Mouse (Mus musculus) erythroblast, embryonic 14.5 days (primary cell): ENCODE data around the gene Teddm3.

Experiments used
- GATA1 ChIP-seq: IDR thresholded peaks from 2 replicates; pipeline ENCODE4 v1.6.1; 2012; ENCODE audit warnings: low read length, inconsistent platforms, mixed read lengths
- TAL1 ChIP-seq: IDR thresholded peaks from 3 replicates; pipeline ENCODE4 v1.6.1; 2012; ENCODE audit warnings: low read length, inconsistent platforms, mixed read lengths

DNA sequence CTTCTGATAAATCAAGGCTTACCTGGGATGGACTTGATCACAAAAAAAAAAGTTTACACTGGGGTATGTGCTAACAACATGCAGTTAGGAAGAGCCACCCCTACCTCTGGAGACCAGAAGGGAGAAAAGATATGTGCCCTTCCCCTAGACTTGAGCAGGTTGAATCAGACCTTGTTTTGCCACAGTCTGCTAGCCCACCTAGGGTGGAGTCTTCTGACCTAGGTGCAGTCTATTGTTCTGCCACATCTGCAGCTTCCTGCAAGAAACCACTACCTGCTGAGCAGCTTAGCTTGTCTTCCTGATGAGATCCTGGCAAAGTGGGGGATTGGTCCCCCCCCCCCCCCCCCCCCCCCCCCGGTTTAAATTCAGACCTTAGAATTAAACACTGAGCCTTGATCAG is 21.4 kb upstream of the Teddm3 start:
- no peak for TF ChIP-seq GATA1
- no peak for TF ChIP-seq TAL1
